Mouse (Mus musculus): ENCODE data around the gene Zmym6. TPM values are rescaled to one million over a fixed set of nuclear protein-coding genes. Genes with fewer than 3 reads are reported as not detected.

Gene Zmym6
- polyA plus RNA-seq, 1 experiment, result 12.9 TPM

- TF ChIP-seq CTCF (IDR thresholded peaks at IDR 0.05; ENCODE audit: control insufficient read depth, insufficient read depth, insufficient replicate concordance, low read depth, low read length) (no peak), POLR2A (IDR thresholded peaks at IDR 0.05; ENCODE audit: control insufficient read depth, low read depth, low read length) (no peak)
- no peak overlapping the region for H3K27ac ChIP-seq (ENCODE audit: control insufficient read depth, insufficient read depth, low read depth, low read length)
- H3K27me3 ChIP-seq (ENCODE audit: control insufficient read depth, insufficient read depth, low read length), result no peaks in the 10 kb centered on the region; the same call in 1 of the 2 replicates
These were observed 93.7 kb downstream of the Zmym6 start for GRCm38 (mm10) chr4:127170866-127171265.

DNA sequence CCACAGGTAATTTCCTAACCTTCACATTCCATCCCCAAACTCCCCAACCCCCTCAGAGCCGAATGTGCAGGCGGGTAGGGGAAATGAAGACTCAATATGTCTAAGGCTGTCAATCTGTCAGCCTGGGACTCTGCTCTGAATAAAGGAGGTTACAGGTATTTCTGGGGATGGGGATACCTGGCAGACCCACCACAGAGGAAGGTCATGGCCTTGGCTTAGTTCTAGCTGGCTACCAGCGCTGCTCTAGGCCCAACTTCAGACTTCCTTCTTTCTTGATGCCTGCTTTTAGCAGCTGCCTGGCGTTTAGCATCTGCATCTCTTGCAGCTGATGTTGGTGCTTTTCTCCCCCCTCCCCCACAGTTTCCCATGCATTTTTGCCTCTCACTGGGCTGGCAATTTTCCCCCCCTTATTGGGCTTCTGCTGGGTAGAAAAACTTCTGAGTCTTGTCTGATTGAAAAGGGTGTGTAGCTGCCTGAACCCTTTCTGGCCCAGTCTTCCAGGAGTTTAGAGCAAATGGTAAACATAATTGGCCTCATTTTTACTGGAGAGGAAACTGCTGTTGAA is 94.2 kb downstream of the Zmym6 start:
- H3K4me1 ChIP-seq (ENCODE audit: control insufficient read depth, insufficient read depth, low read length), result peaks cover 14% of the 10 kb centered on the region
- no peaks in the 10 kb centered on the region for H3K36me3 ChIP-seq (ENCODE audit: control insufficient read depth, insufficient read depth, low read length)
- H3K27ac ChIP-seq (ENCODE audit: control insufficient read depth, insufficient read depth, low read depth, low read length), result no peak overlapping the region
- H3K4me3 ChIP-seq (ENCODE audit: control insufficient read depth, low read depth, low read length), result no peak overlapping the region
- TF ChIP-seq POLR2A (IDR thresholded peaks at IDR 0.05; ENCODE audit: control insufficient read depth, low read depth, low read length) (no peak), CTCF (IDR thresholded peaks at IDR 0.05; ENCODE audit: control insufficient read depth, insufficient read depth, insufficient replicate concordance, low read depth, low read length) (no peak)
- no peaks in the 10 kb centered on the region; the same call in 1 of the 2 replicates for H3K27me3 ChIP-seq (ENCODE audit: control insufficient read depth, insufficient read depth, low read length)

More at GRCm38 (mm10) chr4:127170866-127171265, 93.7 kb downstream of the Zmym6 start:
- Histone ChIP-seq H3K4me3 (ENCODE audit: control insufficient read depth, low read depth, low read length) (no peak overlapping the region), H3K4me1 (ENCODE audit: control insufficient read depth, insufficient read depth, low read length) (peaks cover 14% of the 10 kb centered on the region), H3K36me3 (ENCODE audit: control insufficient read depth, insufficient read depth, low read length) (no peaks in the 10 kb centered on the region)

DNA sequence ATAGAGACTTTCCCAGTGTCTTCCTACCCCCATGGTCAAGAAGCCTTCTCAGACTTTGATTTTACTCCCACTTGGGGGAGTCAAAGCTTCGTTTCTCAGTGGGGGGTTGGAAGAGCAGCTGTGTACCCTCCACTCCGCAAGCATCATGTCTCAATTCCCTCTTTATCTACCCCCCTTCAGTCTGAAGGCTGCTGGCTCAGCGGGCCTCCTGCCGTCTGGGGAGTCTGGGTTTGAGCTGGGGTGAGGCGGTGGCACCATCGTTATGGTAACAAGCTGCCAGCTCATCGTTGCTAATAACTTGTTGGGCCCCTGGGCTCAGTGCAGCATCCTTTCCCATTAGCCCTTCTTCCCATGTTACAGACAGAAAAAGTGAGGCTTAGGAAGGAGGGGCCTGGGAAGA is 94.9 kb downstream of the Zmym6 start:
- no peak for TF ChIP-seq CTCF (IDR thresholded peaks at IDR 0.05; ENCODE audit: control insufficient read depth, insufficient read depth, insufficient replicate concordance, low read depth, low read length)
- no peak for TF ChIP-seq POLR2A (IDR thresholded peaks at IDR 0.05; ENCODE audit: control insufficient read depth, low read depth, low read length)
- Histone ChIP-seq H3K4me1 (ENCODE audit: control insufficient read depth, insufficient read depth, low read length) (peaks cover 14% of the 10 kb centered on the region), H3K27ac (ENCODE audit: control insufficient read depth, insufficient read depth, low read depth, low read length) (no peak overlapping the region), H3K27me3 (ENCODE audit: control insufficient read depth, insufficient read depth, low read length) (no peaks in the 10 kb centered on the region; the same call in 1 of the 2 replicates), H3K36me3 (ENCODE audit: control insufficient read depth, insufficient read depth, low read length) (no peaks in the 10 kb centered on the region), H3K4me3 (ENCODE audit: control insufficient read depth, low read depth, low read length) (no peak overlapping the region)

DNA sequence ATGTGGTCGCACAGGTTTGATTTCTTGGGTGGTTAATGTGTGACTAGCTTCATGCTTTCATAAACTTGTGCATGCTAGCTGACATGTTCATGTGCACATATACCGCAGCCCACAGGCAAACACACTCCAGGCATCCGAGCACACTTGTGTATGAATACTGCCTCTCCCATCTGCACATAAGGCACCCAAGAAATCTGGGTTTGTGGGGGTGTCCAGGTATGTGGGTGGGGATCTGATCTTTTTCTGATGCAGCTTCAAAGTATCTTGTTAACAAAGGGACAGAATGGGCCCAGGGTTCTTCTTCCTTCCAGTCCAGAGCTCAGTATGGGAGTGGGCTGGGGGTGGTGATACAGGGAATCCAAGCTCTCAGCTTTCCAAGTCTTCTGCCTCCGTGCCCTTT is 95.4 kb downstream of the Zmym6 start:
- TF ChIP-seq CTCF (IDR thresholded peaks at IDR 0.05; ENCODE audit: control insufficient read depth, insufficient read depth, insufficient replicate concordance, low read depth, low read length), result no peak
- TF ChIP-seq POLR2A (IDR thresholded peaks at IDR 0.05; ENCODE audit: control insufficient read depth, low read depth, low read length), result no peak
- Histone ChIP-seq H3K36me3 (ENCODE audit: control insufficient read depth, insufficient read depth, low read length) (no peaks in the 10 kb centered on the region), H3K27me3 (ENCODE audit: control insufficient read depth, insufficient read depth, low read length) (no peaks in the 10 kb centered on the region; the same call in 1 of the 2 replicates)

GRCm38 (mm10) chr4:127173461-127173860 is 96.3 kb downstream of the Zmym6 start:
- Histone ChIP-seq H3K27me3 (ENCODE audit: control insufficient read depth, insufficient read depth, low read length) (no peaks in the 10 kb centered on the region), H3K36me3 (ENCODE audit: control insufficient read depth, insufficient read depth, low read length) (no peaks in the 10 kb centered on the region), H3K4me3 (ENCODE audit: control insufficient read depth, low read depth, low read length) (no peak overlapping the region), H3K4me1 (ENCODE audit: control insufficient read depth, insufficient read depth, low read length) (peaks cover 8% of the 10 kb centered on the region), H3K27ac (ENCODE audit: control insufficient read depth, insufficient read depth, low read depth, low read length) (no peak overlapping the region)
- no peak for TF ChIP-seq POLR2A (IDR thresholded peaks at IDR 0.05; ENCODE audit: control insufficient read depth, low read depth, low read length)
- TF ChIP-seq CTCF (IDR thresholded peaks at IDR 0.05; ENCODE audit: control insufficient read depth, insufficient read depth, insufficient replicate concordance, low read depth, low read length), result 0 out of 2 replicates have a peak, but pooled peaks have one; percentile 12

More for the DNA sequence above, 95.4 kb downstream of the Zmym6 start:
- H3K4me3 ChIP-seq (ENCODE audit: control insufficient read depth, low read depth, low read length), result no peak overlapping the region
- no peak overlapping the region for H3K27ac ChIP-seq (ENCODE audit: control insufficient read depth, insufficient read depth, low read depth, low read length)
- H3K4me1 ChIP-seq (ENCODE audit: control insufficient read depth, insufficient read depth, low read length), result peaks cover 14% of the 10 kb centered on the region

Other genes with a start within 250 kb of the Zmym6 start
- gene Zmym4, start 109.2 kb upstream of the Zmym6 start, polyA plus RNA-seq (2012; rRNA removed), result 17.1 and 17.3 TPM in 2 replicates
- gene Sfpq, start 56.1 kb upstream of the Zmym6 start, polyA plus RNA-seq (2012; rRNA removed), result 20.6 and 24.5 TPM in 2 replicates
- gene Zmym1, start 16.2 kb upstream of the Zmym6 start, polyA plus RNA-seq (2012; rRNA removed), result 2.1 and 2.8 TPM in 2 replicates
- 17.3 and 19.2 TPM in 2 replicates for gene Tmem35b, start 46.3 kb downstream of the Zmym6 start, polyA plus RNA-seq (2012; rRNA removed)
- gene Dlgap3, start 91.8 kb downstream of the Zmym6 start, polyA plus RNA-seq (2012; rRNA removed), result 3.3 and 4.6 TPM in 2 replicates
- gene Smim12, start 166.4 kb downstream of the Zmym6 start, polyA plus RNA-seq (2012; rRNA removed), result 24.2 and 25.3 TPM in 2 replicates
- 2.4 and 3.1 TPM in 2 replicates for gene Gja4, start 236.7 kb downstream of the Zmym6 start, polyA plus RNA-seq (2012; rRNA removed)

Data from testis, adult 2 months (tissue).